Mouse (Mus musculus) frontal cortex, postnatal 14 days (tissue): ENCODE measurements around the gene Mfsd13b.
"Not testable (repeated sequence)": the region's sequence is repeated elsewhere in the genome, so short reads cannot be mapped to it uniquely, and the experiment has no call there.

Experiments
- DNase-seq, 2 experiments: peaks; one replicate each; pipeline ENCODE4 v3.0.0; 2022; ENCODE audit warnings: low spot score in 2 of 2

The Mfsd13b gene

GRCm38 (mm10) chr7:120982200-120982841, at the start of gene Mfsd13b, which contains the start of gene Cdr2:
Gene Mfsd13b, plus strand, starts transcription at chr7:120982509.
Gene Cdr2, minus strand, starts transcription at chr7:120982312.
- DNase-seq = peak; percentile 91 to 95

DNA sequence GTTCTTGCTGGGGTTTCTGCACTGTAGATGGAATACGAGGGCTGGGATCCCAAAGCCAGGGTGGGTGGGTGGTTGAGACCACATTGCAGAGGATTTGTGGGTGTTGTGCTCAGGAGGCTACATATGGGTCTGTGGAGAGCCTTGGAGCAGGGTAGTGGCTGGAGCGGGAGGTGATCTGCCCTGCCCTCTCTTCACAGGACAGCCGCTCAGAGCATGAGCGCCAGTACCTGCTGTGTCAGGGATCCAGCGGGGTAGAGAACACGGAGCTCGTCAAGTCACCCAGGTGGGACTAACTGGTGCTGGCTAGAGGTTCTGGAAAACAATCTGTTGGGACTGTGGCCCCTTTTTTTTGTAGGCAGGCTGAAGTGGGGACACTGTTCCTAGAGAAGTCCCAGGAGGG, 49.2 kb upstream of the Mfsd13b start:
- DNase-seq = no peak

DNA sequence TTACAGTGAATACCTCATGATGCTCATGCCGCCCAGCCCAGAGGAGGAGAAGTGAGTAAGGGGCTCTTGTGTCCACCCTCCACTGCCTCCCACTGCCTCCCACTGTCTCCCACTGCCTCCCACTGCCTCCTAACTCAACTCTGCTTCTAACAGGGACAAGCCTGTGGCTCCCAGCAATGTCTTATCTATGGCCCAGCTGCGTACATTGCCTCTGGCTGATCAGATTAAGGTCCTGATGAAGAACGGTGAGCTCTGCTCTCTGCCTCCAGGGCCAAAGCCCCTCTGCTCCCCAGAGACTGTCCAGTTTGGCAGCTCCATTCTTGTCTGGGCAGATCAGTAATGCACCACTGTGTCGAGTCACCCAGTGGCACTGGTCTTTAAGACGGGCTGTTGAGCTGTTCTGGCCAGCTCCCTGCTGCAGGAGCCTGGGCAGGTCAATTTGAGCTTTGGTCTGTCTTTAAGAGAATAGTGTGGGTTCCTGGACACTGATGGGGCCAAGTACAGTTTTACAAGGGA, 48.6 kb upstream of the Mfsd13b start:
- no peak for DNase-seq

GRCm38 (mm10) chr7:120934716-120935115, 47.6 kb upstream of the Mfsd13b start:
- no peak for DNase-seq

DNA sequence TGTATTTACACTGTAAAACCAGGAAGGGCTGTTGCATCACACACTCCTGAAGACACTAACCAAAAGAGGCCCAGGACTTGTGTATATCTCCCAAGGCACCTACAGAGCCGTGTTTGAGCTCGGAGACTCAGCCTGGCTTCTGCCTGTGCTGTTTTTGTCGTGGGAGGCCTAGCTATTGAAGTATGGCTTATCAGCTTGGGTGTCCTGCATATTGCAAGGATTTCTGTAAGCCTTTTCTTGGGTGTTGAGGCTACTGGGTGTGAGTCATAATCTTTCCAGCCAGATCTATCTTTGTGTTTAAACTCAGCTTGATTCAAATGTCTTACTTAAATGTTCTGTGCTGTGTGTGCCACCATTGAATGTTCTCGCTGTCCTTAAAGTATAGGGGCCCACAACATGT, 45.8 kb upstream of the Mfsd13b start:
- no peak for DNase-seq

GRCm38 (mm10) chr7:120938206-120938605, 44.1 kb upstream of the Mfsd13b start:
- DNase-seq = no peak

- no peak for DNase-seq
Measured at GRCm38 (mm10) chr7:120940343-120940742, 42.0 kb upstream of the Mfsd13b start.

DNA sequence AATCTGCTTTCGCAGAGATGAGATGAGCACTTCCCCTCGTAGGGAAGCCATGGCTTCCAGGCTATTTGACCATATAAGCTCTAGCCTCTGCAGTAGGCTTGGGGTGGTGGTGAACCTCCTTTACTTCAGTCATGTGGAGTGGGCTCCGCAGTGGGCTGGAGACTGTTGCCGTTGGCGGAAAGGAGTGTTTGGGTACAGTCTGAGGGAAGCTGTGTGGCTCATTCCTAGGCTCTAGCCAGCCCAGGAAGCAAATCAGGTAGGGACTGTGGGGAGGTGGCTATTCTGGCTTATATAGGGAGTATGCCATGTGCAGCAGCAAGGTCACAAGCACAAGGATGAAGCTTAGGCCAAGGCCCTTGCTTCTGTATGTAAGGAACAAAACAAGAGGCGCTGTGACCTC, 41.1 kb upstream of the Mfsd13b start:
- DNase-seq = no peak

- no peak for DNase-seq
Measured at GRCm38 (mm10) chr7:120942506-120942905, 39.8 kb upstream of the Mfsd13b start.

GRCm38 (mm10) chr7:120943936-120944509, 38.3 kb upstream of the Mfsd13b start:
- DNase-seq = no peak

DNA sequence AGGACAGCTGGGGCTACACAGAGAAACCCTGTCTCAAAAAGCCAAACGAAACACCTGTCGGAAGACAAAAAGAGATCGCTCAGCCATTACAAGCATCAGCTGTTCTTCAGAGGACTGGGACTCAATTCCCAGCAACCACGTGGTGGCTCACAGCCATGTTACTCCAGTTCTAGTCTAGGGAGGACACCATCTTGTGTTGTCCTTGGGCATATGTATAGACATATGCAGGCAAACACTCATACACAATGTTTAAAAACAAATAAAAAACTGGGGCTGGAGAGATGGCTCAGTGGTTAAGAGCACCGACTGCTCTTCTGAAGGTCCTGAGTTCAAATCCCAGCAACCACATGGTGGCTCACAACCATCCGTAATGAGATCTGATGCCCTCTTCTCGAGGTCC, 28.7 kb upstream of the Mfsd13b start:
- not testable (repeated sequence) for DNase-seq

GRCm38 (mm10) chr7:120960116-120960515, 22.2 kb upstream of the Mfsd13b start:
- DNase-seq = no peak

GRCm38 (mm10) chr7:120960601-120961000, 21.7 kb upstream of the Mfsd13b start:
- no peak for DNase-seq

DNA sequence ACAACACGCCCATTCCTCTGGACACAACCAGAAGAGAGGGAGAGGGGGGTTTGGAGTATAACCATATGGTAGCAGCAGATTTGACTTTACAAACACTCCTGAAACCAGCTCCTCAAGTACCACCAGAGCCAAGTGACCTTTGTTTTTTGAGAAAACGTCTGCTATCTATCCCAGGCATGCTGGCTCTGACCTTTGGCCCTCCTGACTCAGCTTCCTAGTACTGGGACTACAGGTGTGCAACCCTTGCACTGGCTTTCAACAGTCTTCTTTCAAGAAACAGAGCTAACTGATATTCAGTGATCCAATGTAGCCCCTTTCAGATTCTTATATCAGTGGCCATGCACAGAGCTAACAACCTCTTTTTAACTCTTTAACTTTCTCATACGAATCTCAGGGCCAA, 20.4 kb upstream of the Mfsd13b start:
- DNase-seq = no peak

DNA sequence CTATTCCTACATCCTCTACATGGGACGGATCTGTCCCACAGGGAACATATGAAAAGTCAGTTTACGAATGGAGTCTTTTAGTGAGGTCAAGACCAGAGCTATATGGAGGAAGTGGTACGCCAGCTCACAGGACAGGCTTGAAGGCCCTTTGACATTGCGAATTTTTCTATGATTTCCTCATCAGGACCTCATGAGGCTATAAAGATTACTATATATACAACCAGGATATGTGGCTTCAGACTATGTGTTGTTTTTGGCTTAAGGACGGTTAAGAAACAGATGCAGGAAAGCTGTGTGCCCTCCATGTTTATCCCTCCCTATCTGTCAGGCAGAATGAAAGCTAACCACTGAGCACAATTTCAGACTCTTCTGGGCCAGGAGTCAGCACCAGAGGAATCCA, 19.2 kb upstream of the Mfsd13b start:
- no peak for DNase-seq

GRCm38 (mm10) chr7:120969221-120969620, 13.1 kb upstream of the Mfsd13b start:
- DNase-seq = no peak

GRCm38 (mm10) chr7:120970112-120970511, 12.2 kb upstream of the Mfsd13b start:
- DNase-seq = no peak

- DNase-seq = not testable (repeated sequence)
Measured at GRCm38 (mm10) chr7:120972471-120972870, 9.8 kb upstream of the Mfsd13b start.

DNA sequence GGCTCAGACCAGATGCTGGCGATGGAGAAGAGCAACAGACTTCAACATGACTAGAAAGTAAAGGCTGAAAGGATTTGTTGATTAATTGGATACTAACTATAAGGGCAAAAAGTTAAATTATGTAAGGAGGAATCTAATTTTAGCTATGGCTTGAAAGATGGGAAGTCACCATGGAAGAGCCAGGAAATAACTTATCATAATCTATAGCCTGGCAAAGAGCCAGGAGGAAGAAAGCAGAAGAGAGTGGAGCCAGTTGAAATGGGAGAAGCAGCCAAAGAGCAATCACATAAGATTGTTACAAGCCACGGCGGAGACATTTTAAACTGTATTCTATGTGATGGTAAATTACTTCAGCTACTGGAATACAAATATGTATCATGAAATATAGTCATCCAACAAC, 8.3 kb upstream of the Mfsd13b start:
- no peak for DNase-seq

GRCm38 (mm10) chr7:120977063-120977462, 5.2 kb upstream of the Mfsd13b start:
- DNase-seq = no peak

DNA sequence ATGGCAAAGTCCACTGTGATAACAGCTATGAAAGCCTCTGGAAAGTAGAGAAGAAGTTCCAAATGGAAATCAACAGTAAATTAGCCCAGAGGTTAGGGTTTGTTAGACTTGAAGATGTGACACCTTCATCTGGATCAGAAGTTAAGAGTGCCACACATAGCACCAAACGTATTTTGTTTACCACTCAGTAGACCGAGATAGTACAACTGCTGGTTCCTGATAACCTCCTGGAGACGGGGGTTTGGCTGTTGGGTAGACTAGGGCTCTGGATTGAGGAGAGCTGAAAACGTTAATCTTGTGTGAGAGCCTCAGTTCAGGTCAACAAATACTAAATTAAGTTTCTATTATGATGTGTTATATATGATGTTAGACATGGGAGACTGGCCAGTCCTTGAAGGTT, 2.3 kb upstream of the Mfsd13b start:
- DNase-seq = no peak

GRCm38 (mm10) chr7:120980931-120981924, 1.1 kb upstream of the Mfsd13b start:
- DNase-seq = peak; percentile 8 to 21
